Mouse (Mus musculus): ENCODE results near the gene Scg5. TPM values are rescaled to one million over a fixed set of nuclear protein-coding genes. Genes with fewer than 3 reads are reported as not detected.

Scg5 gene
- polyA plus RNA-seq, 3 experiments from 2014 or later = 0.59 to 12.5 (median 8.1) TPM

DNA sequence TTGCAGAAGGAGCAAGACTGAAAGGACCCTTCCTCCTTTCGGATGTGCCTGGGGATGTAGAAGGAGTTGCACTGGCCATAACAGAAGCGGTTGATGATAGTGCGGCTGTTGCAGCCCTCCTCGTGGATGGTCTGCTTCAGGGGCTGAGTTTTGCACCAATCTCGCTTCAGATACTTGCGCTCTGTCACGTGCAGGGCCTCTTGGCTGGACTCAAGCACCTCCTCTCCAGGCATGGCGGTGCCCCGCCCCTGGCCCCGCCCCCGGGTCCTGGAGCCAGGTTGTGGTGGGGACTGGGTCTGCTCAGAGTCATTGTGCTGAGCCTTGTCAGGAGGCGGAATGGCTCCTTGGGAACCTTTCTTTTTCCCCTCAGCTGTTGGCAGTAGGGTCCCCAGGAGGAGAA is 79.2 kb downstream of the Scg5 start:
- no peak for ATAC-seq

DNA sequence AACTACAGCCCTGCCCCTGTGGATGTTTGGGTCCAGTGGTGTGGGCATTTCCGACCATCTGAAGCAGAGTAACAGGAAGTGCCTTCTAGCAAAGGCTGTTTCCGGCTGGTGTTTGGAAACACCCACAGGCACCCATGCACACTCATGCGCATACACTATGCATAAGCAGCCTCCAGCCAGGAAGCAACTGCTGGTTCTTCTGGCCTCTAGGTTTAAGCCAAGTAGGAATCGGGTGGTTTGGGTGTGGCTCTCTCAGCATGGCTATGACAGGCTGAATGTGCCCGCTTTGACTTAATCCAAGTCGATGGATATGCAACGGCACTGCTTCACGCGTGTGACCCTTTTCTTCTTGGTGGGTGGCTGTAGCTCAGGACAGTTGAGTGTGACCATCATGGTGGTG is 79.6 kb downstream of the Scg5 start:
- no peak for ATAC-seq

DNA sequence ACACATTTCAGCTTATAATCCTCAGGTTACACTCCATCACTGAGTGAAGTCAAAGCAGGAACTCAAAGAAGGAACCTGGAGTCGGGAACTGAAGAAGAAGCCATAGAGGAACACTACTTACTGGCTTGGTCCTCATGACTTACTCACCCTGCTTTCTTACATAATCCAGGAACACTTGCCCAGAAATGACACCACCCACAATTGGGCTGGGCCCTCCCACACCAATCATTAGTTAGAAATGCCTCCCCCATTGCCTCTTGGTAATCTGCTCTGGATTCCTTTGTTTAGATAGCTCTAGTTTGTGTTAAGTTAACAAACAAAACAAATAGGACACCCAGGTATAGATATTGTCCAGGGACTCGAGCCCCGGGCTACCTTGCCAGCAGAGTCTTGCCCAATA is 100.3 kb downstream of the Scg5 start:
- no peak for ATAC-seq

Other genes with a start within 250 kb of the Scg5 start
- not detected for gene Grem1, start 70.5 kb downstream of the Scg5 start, polyA plus RNA-seq (2017; shearing (Covaris generic))
- gene Arhgap11a, start 19.5 kb upstream of the Scg5 start, polyA plus RNA-seq (2017; shearing (Covaris generic)) = 10 to 100 TPM in 1 of 3 experiments, 1 to 10 TPM in 2; 1.6 to 16.6 (median 2.3) TPM
- gene Gjd2, start 184.5 kb upstream of the Scg5 start, polyA plus RNA-seq (2017; shearing (Covaris generic)) = not detected
- not detected for gene Actc1, start 224.4 kb upstream of the Scg5 start, polyA plus RNA-seq (2017; shearing (Covaris generic))